Mouse (Mus musculus) forebrain, embryonic 11.5 days (tissue): Measurements from ENCODE around the gene Hint3. TPM values are rescaled to one million over a fixed set of nuclear protein-coding genes. Genes with fewer than 3 reads are reported as not detected.

ENCODE experiments used
- ATAC-seq: fragments of 200-750 bp; cut with Nextera tagmentation; replicated peaks from 2 replicates; pipeline ENCODE4 v1.8.0; 2017; ENCODE audit warnings: moderate TSS enrichment; ENCODE audit not compliant: low FRiP score
- DNase-seq: peaks from one replicate; pipeline ENCODE4 v3.0.0-alpha.2; 2017; ENCODE audit warnings: low spot score
- H3K27ac ChIP-seq: fragments of 300-500 bp; sonication (generic); 2 replicates; pipeline ENCODE4 v1.5.1; 2014; ENCODE audit warnings: low read depth, low read length
- H3K27me3 ChIP-seq: fragments of 300-500 bp; sonication (generic); 2 replicates; pipeline ENCODE4 v1.6.1; 2014; ENCODE audit warnings: mild to moderate bottlenecking, low read length, mixed read lengths; ENCODE audit not compliant: control insufficient read depth, insufficient read depth
- H3K36me3 ChIP-seq: fragments of 300-500 bp; sonication (generic); 2 replicates; pipeline ENCODE4 v1.6.1; 2014; ENCODE audit warnings: mild to moderate bottlenecking, low read length, moderate library complexity, mixed read lengths; ENCODE audit not compliant: control insufficient read depth, insufficient read depth
- H3K4me1 ChIP-seq: fragments of 300-500 bp; sonication (generic); replicated peaks from 2 replicates; pipeline ENCODE4 v1.6.1; 2014; ENCODE audit warnings: low read length, mixed read lengths; ENCODE audit not compliant: control insufficient read depth, insufficient read depth
- H3K4me2 ChIP-seq: fragments of 300-500 bp; sonication (generic); 2 replicates; pipeline ENCODE4 v1.6.1; 2014; ENCODE audit warnings: low read depth, mild to moderate bottlenecking, low read length, moderate library complexity, mixed read lengths; ENCODE audit not compliant: severe bottlenecking
- H3K4me3 ChIP-seq: fragments of 300-500 bp; sonication (generic); 2 replicates; pipeline ENCODE4 v1.5.1; 2014; ENCODE audit warnings: low read depth, low read length
- H3K9ac ChIP-seq: fragments of 300-500 bp; sonication (generic); 2 replicates; pipeline ENCODE4 v1.6.1; 2014; ENCODE audit warnings: low read length
- H3K9me3 ChIP-seq: fragments of 300-500 bp; sonication (generic); 2 replicates; pipeline ENCODE4 v1.6.1; 2016; ENCODE audit warnings: low read length, mixed read lengths; ENCODE audit not compliant: control insufficient read depth
- WGBS: fragments of 180-500 bp; shearing (Covaris S2); extraction: QIAGEN DNeasy Blood & Tissue Kit; methylation state at CpG from one replicate; pipeline ENCODE4 v1.1.7; 2014; 5-methylcytosine and 5-hydroxymethylcytosine counted together
- polyA plus RNA-seq: library from polyadenylated mRNA; unstranded; fragments of >200 nt; fragmentation: Nextera tagmentation; extraction: Ambion mirVana; gene quantifications from 2 replicates; pipeline ENCODE4 v1.2.1, GENCODE M21; 2014

Hint3 gene
- polyA plus RNA-seq, 1 experiment from 2014 or later: 19.5 TPM

DNA sequence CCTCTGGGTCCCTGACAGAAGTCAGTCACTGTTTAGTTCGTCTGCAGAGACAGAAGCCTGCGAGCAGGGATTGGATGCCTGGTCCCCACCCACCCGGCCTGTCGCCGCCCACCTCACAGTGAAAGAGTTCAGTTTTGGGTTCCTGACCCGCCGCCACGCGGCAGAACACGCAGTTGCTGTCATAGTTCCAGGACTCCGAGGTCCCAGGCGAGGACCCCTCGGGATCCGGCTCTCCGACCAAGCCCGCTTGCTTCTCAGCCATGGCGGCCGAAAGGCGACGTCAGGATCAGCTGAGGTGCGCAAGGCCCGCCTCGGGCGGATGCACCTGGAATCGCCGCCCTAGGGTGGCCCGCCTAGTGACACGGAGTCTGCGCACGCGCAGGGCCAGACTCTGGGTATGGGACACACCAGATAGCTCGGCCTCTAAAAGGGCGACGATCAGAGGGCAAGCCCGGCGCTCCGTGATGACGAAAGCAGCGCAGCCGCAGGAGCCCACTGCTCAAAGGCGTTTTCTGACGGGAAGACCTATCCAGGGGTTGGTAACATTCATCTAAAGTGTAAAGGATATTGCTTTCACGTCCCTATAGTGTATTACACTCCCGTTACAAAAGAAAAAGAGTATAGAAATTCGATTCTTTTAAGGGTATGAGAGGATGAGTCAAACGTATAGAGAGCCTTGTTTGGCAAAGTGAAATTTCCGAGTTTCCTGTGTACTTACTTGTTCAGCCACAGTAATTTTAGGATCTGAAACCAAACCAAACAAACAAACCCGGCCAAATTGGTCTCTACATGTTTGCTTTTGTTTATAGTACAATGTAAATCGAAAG, 11.1 kb downstream of the Hint3 start:
- no peaks in the 10 kb centered on the region for H3K27me3 ChIP-seq
- no peaks in the 10 kb centered on the region; the same call in 1 of the 2 replicates for H3K4me1 ChIP-seq
- peak overlapping the region; percentile 70 for H3K9ac ChIP-seq
- peak overlapping the region; percentile 80 for H3K27ac ChIP-seq
- 2% methylated on average over 49 of the region's 49 CpGs for WGBS
- peak overlapping the region; percentile 56 for H3K4me3 ChIP-seq
- H3K4me2 ChIP-seq: peak overlapping the region; percentile 75
- ATAC-seq (peak; percentile 100), DNase-seq (peak; percentile 97)
- H3K36me3 ChIP-seq: no peaks in the 10 kb centered on the region
- H3K9me3 ChIP-seq: no peaks in the 10 kb centered on the region

DNA sequence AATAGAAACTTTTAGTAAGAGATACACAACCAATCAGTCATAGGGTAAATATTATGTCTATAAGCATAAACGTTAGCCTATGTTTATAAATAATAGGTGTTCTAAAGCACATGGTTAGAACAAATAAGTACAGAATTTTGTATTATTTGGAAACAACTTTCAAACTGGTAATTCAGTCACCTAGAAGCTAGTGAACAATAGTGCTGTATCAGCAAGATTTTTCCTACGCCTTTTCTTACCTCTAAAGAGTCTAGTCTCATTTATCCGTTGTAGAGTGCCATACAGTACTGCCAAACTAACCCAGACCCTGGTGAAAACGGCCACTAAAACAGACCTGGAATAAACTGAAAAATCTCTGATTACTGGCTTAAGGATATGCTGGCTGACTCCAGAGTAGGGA, 16.4 kb downstream of the Hint3 start:
- Histone ChIP-seq H3K4me2 (no peak overlapping the region), H3K9me3 (no peaks in the 10 kb centered on the region), H3K9ac (no peak overlapping the region), H3K27me3 (no peaks in the 10 kb centered on the region), H3K27ac (no peak overlapping the region), H3K4me3 (no peak overlapping the region), H3K36me3 (no peaks in the 10 kb centered on the region), H3K4me1 (no peaks in the 10 kb centered on the region; the same call in 1 of the 2 replicates)
- DNase-seq (no peak), ATAC-seq (no peak)
- 91% methylated on average over 4 of the region's 4 CpGs for WGBS

DNA sequence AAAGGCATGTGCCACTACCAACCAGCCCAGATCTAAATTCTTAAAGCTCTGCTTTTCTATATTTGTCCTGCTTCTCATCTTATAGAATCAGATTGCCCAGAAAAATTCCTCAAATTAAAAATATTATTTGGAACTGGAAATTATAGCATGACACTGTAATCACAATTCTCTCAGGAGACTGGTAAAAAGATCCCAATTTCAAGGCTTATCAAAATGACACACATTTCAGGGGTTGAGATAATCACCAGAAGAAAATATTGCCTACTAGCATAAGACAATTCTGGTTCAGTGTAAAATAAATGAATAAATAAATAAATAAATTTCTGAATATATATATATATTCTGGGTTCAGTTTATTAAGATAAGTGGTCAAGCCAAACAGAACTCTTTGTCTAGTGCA, 19.8 kb downstream of the Hint3 start:
- Histone ChIP-seq H3K4me2 (no peak overlapping the region), H3K9ac (no peak overlapping the region), H3K27me3 (no peaks in the 10 kb centered on the region), H3K4me1 (no peaks in the 10 kb centered on the region), H3K27ac (no peak overlapping the region), H3K9me3 (no peaks in the 10 kb centered on the region), H3K36me3 (no peaks in the 10 kb centered on the region), H3K4me3 (no peak overlapping the region)
- ATAC-seq: no peak
- DNase-seq: no peak

DNA sequence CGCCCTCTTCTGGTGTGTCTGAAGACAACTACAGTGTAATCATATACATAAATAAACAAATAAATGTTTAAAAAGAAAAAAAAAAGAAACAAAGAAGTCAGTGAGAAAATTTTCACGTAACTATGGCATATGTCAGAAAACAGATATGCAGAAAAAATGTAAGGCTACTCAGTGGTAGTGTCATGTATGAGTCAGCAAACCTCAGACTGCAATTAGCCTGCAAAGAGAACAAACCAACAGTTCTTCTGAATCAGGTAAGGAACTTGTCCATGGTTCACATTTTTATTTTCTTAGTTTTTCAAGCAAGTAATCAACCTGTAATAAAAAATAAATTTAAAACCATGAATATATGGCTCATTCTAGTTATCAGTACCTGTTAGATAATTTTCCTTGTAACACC, 21.3 kb downstream of the Hint3 start:
- H3K36me3 ChIP-seq: no peaks in the 10 kb centered on the region
- WGBS: 69% methylated on average over 2 of the region's 2 CpGs
- no peak overlapping the region for H3K4me2 ChIP-seq
- ATAC-seq (no peak), DNase-seq (no peak)
- H3K4me1 ChIP-seq: no peaks in the 10 kb centered on the region
- H3K9ac ChIP-seq: no peak overlapping the region
- no peak overlapping the region for H3K4me3 ChIP-seq
- H3K9me3 ChIP-seq: no peaks in the 10 kb centered on the region
- no peaks in the 10 kb centered on the region for H3K27me3 ChIP-seq
- H3K27ac ChIP-seq: no peak overlapping the region

- DNase-seq (peak; percentile 93), ATAC-seq (peak; percentile 96)
- peak within 1 kb of the TSS; percentile 80 for H3K4me3 ChIP-seq
- no peaks in the 10 kb centered on the region for H3K27me3 ChIP-seq
- no peaks in the 10 kb centered on the region for H3K9me3 ChIP-seq
- WGBS: under 1% methylated on average over 24 of the region's 28 CpGs
- H3K36me3 ChIP-seq: peaks cover 4% of the 10 kb centered on the region
- peak within 1 kb of the TSS; percentile 75 for H3K4me2 ChIP-seq
- no peaks in the 10 kb centered on the region for H3K4me1 ChIP-seq
- H3K27ac ChIP-seq: peak within 1 kb of the TSS; percentile 57
- peak within 1 kb of the TSS; percentile 84 for H3K9ac ChIP-seq
Observed at GRCm38 (mm10) chr10:30600542-30600966, 28.9 kb downstream of the Hint3 start, which contains the start of gene Trmt11. TSS of gene Trmt11 (minus strand) at chr10:30600749.

DNA sequence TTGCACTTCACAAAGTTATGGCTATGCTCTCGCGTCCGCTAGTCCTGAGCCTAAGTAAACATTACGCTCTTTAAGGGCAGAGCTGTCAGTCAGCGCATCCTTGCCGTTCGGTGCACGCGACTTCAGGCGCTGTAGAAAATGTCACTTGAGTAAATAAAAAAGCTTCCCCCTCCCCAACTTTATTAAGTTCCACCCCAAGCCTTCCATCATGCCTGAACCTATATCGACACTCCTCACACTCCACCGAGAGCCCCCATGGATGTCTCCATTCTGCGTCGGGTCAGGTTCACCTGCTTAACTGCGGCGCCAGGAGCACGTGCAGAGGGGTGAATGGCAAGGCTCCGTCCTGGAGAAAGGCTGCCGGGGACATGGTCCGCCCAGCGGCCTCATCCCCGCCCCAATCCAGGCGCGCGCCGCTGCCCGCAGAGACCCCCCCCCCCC, 29.3 kb downstream of the Hint3 start:
- WGBS: under 1% methylated on average over 21 of the region's 27 CpGs
- no peak for DNase-seq
- peak overlapping the region; percentile 84 for H3K9ac ChIP-seq

DNA sequence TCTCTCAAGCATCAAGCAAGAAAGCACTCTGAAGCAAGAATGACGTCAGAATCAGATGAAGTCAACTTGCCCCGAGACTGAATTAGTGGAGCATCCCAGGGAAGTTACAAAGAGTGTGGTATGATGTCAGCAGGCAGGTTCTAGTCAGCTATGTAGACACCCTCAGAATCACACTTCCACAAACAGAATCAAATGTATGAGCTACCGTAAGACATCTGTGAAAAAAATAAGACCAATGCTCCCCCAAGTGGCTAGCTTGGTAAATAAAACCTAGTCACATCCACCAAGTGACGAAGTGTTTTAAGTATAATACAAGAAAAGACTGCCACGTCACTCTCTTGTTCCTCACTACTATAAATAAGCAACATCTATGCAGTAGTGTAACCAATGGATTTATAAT, 42.4 kb downstream of the Hint3 start:
- H3K27ac ChIP-seq: no peak overlapping the region
- H3K36me3 ChIP-seq: no peaks in the 10 kb centered on the region; the same call in 1 of the 2 replicates
- DNase-seq: no peak
- H3K4me2 ChIP-seq: no peak overlapping the region
- WGBS: 79% methylated on average over 5 of the region's 5 CpGs
- no peak overlapping the region for H3K4me3 ChIP-seq
- H3K9me3 ChIP-seq: no peaks in the 10 kb centered on the region
- no peak for ATAC-seq
- H3K27me3 ChIP-seq: no peaks in the 10 kb centered on the region
- no peaks in the 10 kb centered on the region for H3K4me1 ChIP-seq
- H3K9ac ChIP-seq: no peak overlapping the region

More for the DNA sequence above, 29.3 kb downstream of the Hint3 start:
- H3K4me1 ChIP-seq: no peaks in the 10 kb centered on the region
- peak; percentile 86 for ATAC-seq
- H3K4me2 ChIP-seq: peak overlapping the region; percentile 75
- H3K27me3 ChIP-seq: no peaks in the 10 kb centered on the region
- H3K9me3 ChIP-seq: no peaks in the 10 kb centered on the region
- peak overlapping the region; percentile 80 for H3K4me3 ChIP-seq
- peaks cover 4% of the 10 kb centered on the region for H3K36me3 ChIP-seq
- peak overlapping the region; percentile 57 for H3K27ac ChIP-seq

- Histone ChIP-seq H3K4me3 (no peak overlapping the region), H3K4me2 (no peak overlapping the region), H3K4me1 (no peaks in the 10 kb centered on the region), H3K27ac (no peak overlapping the region), H3K9me3 (no peaks in the 10 kb centered on the region), H3K36me3 (no peaks in the 10 kb centered on the region; the same call in 1 of the 2 replicates), H3K9ac (no peak overlapping the region), H3K27me3 (no peaks in the 10 kb centered on the region)
- 97% methylated on average over 1 of the region's 1 CpGs for WGBS
- ATAC-seq: no peak
- DNase-seq: no peak
Observed at GRCm38 (mm10) chr10:30585691-30586090, 43.7 kb downstream of the Hint3 start.
